Mouse (Mus musculus) spleen, adult 2 months (tissue): ENCODE measurements at regions not wholly inside any gene's neighbourhood (a gene's known extent, or its start where the extent isn't known, plus 50 kb on each side); places are given as distances from the start of the nearest gene placed in this dataset.

ENCODE experiments used
- DNase-seq, 2 experiments: peaks; one replicate each; pipeline versions ENCODE4 v3.0.0 to v3.0.0-alpha.2; 2012 to 2021; ENCODE audit warnings: low spot score in 2 of 2, low read depth in 1 of 2
- H3K27ac ChIP-seq: fragments of 200-500 bp; 2 replicates; pipeline ENCODE4 v1.5.1; 2012; ENCODE audit warnings: low read length, inconsistent platforms; ENCODE audit not compliant: insufficient read depth
- H3K27me3 ChIP-seq: fragments of 200-500 bp; 2 replicates; pipeline ENCODE4 v1.6.1; 2012; ENCODE audit warnings: mild to moderate bottlenecking, moderate library complexity, low read length, inconsistent platforms; ENCODE audit not compliant: control insufficient read depth, insufficient read depth
- H3K36me3 ChIP-seq: fragments of 200-500 bp; 2 replicates; pipeline ENCODE4 v1.6.1; 2012; ENCODE audit warnings: mild to moderate bottlenecking, low read length, inconsistent platforms; ENCODE audit not compliant: control insufficient read depth, insufficient read depth
- H3K4me1 ChIP-seq: fragments of 200-500 bp; 2 replicates; pipeline ENCODE4 v1.6.1; 2011; ENCODE audit warnings: inconsistent platforms; ENCODE audit not compliant: control insufficient read depth, insufficient read depth, insufficient read length
- H3K4me3 ChIP-seq: fragments of 200-500 bp; 2 replicates; pipeline ENCODE4 v1.5.1; 2011; ENCODE audit warnings: mild to moderate bottlenecking, inconsistent platforms; ENCODE audit not compliant: insufficient read depth, insufficient read length; ENCODE audit errors: extremely low read depth
- CTCF ChIP-seq: fragments of 200-500 bp; IDR thresholded peaks from 2 replicates; pipeline ENCODE4 v1.5.1; 2011; ENCODE audit warnings: mild to moderate bottlenecking, inconsistent platforms; ENCODE audit not compliant: insufficient read depth, insufficient read length, insufficient replicate concordance; ENCODE audit errors: extremely low read depth
- POLR2A ChIP-seq: fragments of 200-500 bp; IDR thresholded peaks from 2 replicates; pipeline ENCODE4 v1.6.1; 2011; ENCODE audit warnings: low read depth, low read length, inconsistent platforms
- WGBS: fragments of 180-500 bp; shearing (Covaris S2); methylation state at CpG from one replicate; pipeline ENCODE4 v1.1.7; 2018; 5-methylcytosine and 5-hydroxymethylcytosine counted together

DNA sequence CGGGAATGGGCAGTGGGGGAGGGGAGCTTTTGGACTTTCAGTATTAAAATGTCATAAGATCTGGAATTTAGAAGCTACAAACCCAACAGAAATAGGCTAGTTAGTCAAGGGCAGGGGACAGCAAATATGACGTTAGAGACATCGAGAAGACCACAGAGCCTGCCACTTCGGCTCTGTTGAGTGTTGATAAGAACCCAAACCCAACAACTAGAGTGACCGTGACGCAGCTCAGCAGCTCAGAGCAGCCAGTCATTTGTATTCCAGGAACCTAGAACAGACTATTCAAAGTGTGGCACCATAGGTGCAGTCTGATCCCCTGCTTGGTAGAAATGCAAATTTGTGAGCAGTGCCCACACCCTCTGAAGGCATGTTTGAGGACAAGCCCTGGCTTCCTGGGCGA, 409.8 kb upstream of the Gm10131 start:
- Histone ChIP-seq H3K27ac (no peak overlapping the region), H3K36me3 (no peaks in the 10 kb centered on the region), H3K4me3 (no peak overlapping the region), H3K27me3 (no peaks in the 10 kb centered on the region), H3K4me1 (no peaks in the 10 kb centered on the region)
- TF ChIP-seq POLR2A = no peak
- TF ChIP-seq CTCF = no peak
- no peak for DNase-seq
- WGBS = 75% methylated on average over 7 of the region's 7 CpGs

DNA sequence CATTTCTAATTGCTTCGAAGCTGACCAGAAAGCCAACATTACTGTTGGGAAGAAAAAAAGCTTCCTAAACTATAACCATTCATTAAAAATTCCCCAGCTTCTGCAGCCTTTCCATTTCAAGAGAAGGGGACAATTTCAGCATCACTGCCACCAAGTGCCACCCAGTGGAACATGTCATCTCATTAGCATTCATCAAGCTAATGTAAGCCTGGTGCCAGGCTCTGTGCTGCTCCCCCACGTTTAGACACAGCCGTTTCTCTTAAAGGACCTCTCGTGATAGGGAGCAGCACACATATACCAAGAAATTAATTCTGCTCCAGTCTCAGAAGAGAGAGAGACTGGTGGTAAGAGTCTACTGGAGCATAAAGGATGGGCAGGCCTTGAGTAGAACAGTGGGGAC, 409.1 kb upstream of the Gm10131 start:
- WGBS = 64% methylated on average over 4 of the region's 4 CpGs
- no peaks in the 10 kb centered on the region for H3K36me3 ChIP-seq
- H3K4me3 ChIP-seq = no peak overlapping the region
- DNase-seq = no peak
- H3K4me1 ChIP-seq = no peaks in the 10 kb centered on the region
- TF ChIP-seq CTCF (no peak), POLR2A (no peak)
- no peak overlapping the region for H3K27ac ChIP-seq
- H3K27me3 ChIP-seq = no peaks in the 10 kb centered on the region

DNA sequence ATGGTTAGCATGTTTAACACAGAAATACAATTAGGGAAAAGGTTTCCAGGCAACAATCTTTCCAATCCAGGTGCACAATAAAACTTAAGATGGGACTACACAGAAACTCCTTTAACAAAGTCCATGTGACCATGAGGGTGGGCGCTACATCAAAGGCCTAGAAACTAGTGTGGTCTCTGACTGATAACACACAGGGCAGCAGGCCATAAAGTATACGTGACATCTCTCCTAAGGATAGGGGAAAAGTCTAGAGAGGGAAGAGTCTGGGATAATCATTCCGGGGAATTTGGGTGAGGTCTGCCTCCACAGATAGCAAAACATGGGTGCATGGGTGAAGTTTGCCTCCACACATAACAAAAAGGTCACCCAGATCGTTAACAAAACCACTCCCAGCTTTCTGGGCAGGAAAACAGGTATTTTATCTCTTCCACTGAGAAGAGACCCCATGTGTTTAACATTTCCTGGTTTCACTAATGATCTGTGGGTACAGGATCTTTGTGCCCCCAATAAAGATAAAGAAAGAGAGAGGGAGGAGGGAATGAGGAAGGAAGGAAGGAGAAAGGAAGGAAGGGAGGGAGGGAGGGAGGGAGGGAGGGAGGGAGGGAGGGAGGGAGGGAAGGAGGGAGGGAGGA, 402.0 kb upstream of the Gm10131 start:
- Histone ChIP-seq H3K4me3 (no peak overlapping the region), H3K27me3 (no peaks in the 10 kb centered on the region), H3K27ac (no peak overlapping the region), H3K36me3 (no peaks in the 10 kb centered on the region), H3K4me1 (no peaks in the 10 kb centered on the region)
- no peak for TF ChIP-seq POLR2A
- TF ChIP-seq CTCF = no peak
- DNase-seq = no peak
- WGBS = 71% methylated on average over 4 of the region's 4 CpGs

DNA sequence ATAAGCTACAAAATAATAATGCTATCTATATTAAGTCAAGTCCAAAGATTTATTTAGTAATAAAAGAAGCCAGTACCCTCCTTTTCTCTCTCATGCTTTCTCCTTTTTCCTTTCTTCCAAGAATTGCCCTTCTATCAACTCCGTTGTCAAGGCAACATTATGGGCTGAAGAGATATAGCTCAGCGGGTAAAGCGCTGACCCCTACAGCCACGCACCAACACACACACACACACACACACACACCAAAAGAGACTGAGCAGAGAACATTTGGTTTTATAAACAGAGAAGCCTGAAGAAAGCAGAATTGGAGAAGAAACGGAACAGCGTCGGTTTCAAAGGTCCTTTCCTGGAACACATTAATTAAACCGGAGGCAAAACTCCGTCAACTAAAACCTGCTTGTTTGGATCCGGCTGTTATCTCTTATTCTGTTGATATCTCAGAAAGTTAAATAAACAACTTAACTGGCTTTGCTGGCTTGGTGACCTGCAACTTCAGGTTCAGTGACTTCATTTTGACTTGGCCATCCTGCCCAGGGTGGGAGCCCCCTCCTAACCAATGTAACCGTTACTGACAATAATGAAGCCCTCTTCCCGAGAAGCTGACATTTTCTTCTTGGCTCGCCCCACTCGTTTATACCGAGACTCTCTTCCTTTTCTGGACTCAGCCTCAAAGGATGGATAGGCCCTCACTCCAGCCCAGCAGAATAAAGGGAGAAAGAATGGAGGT, 394.5 kb upstream of the Gm10131 start:
- WGBS = 90% methylated on average over 15 of the region's 15 CpGs
- H3K4me1 ChIP-seq = no peaks in the 10 kb centered on the region
- no peaks in the 10 kb centered on the region for H3K36me3 ChIP-seq
- no peak overlapping the region for H3K27ac ChIP-seq
- no peak overlapping the region for H3K4me3 ChIP-seq
- DNase-seq = no peak
- no peaks in the 10 kb centered on the region for H3K27me3 ChIP-seq
- TF ChIP-seq CTCF (no peak), POLR2A (no peak)

DNA sequence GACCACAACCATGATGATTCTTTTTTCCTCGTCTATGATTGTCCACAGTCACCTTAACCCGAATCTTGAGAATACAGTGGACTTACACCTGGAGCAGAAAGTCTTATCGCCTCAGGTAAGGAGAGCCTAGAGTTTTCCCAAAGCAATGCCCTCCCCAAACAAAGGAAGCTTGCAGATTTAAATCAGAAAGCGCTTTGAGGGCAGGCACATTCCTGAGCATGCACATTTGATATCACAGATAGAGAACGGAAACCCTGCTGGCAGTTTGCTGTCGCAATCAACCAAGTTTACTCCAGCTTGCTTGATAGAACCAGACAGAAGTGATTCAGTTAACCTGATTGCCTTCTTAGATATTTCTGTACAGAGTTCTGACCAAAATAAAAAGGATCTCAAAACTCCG, 393.6 kb upstream of the Gm10131 start:
- DNase-seq = no peak
- no peaks in the 10 kb centered on the region for H3K27me3 ChIP-seq
- H3K4me1 ChIP-seq = no peaks in the 10 kb centered on the region
- TF ChIP-seq POLR2A (no peak), CTCF (no peak)
- H3K27ac ChIP-seq = no peak overlapping the region
- WGBS = 87% methylated on average over 7 of the region's 7 CpGs
- H3K4me3 ChIP-seq = no peak overlapping the region
- no peaks in the 10 kb centered on the region for H3K36me3 ChIP-seq

DNA sequence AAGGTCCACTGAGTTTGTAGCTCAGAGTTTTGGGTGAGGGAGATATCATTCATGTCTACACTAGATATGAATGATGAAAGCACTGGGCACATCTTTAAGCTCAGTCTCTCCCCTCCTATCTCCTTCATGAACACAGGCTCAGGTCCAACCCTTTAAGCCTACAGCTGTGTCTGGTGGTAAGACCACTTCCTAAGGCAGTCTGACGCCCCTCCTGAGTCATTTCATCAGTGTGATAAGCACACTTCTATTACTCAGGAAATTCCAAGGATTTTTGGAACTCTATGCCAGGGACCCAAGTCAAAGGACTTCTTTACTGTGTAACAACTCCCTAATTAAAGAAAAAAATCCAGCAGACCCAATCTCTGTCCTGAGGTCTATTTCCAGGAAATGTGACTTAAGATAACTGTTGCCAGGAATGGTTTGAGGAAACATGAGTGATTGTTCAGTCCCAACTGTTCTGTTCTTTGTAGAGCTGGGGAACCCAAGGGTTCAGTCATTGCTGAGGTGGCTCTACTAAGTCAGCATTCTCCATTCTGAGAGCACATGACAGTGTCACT, 391.1 kb upstream of the Gm10131 start:
- Histone ChIP-seq H3K27me3 (no peaks in the 10 kb centered on the region), H3K27ac (no peak overlapping the region), H3K4me1 (no peaks in the 10 kb centered on the region), H3K4me3 (no peak overlapping the region), H3K36me3 (no peaks in the 10 kb centered on the region)
- WGBS = 77% methylated on average over 1 of the region's 1 CpGs
- no peak for DNase-seq
- no peak for TF ChIP-seq POLR2A
- TF ChIP-seq CTCF = no peak

DNA sequence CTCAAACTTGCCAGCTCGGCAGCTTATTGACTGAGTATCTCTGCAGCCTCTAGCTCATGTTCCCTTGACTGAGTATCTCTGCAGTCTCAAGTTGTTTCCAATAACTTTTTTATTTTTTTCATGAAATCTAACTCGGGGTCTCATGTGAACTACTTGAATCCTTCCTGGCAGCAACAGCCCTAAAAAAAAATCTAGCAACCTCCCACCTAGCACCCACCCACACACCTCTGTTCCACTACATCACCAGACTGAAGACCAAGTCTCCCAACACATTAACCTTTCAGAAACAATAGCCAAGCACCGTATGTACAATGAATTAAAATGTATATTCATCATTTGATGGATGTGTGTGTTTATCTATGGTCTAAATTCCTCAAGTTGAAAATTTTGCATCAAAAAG, 387.7 kb upstream of the Gm10131 start:
- Histone ChIP-seq H3K36me3 (no peaks in the 10 kb centered on the region), H3K4me1 (no peaks in the 10 kb centered on the region), H3K4me3 (no peak overlapping the region), H3K27me3 (no peaks in the 10 kb centered on the region), H3K27ac (no peak overlapping the region)
- WGBS = 80% methylated on average over 3 of the region's 3 CpGs
- DNase-seq = no peak
- TF ChIP-seq CTCF (no peak), POLR2A (no peak)
